Mouse (Mus musculus) megakaryocyte, embryonic 14.5 days (primary cell): ENCODE results near the gene Elavl2.

Experiments used
- FLI1 ChIP-seq: IDR thresholded peaks from 2 replicates; pipeline ENCODE4 v1.6.1; 2012; ENCODE audit warnings: low read length, inconsistent platforms, mixed read lengths
- GATA1 ChIP-seq: IDR thresholded peaks from 3 replicates; pipeline ENCODE4 v1.6.1; 2012; ENCODE audit warnings: mixed read lengths, low read length, inconsistent platforms, borderline replicate concordance

DNA sequence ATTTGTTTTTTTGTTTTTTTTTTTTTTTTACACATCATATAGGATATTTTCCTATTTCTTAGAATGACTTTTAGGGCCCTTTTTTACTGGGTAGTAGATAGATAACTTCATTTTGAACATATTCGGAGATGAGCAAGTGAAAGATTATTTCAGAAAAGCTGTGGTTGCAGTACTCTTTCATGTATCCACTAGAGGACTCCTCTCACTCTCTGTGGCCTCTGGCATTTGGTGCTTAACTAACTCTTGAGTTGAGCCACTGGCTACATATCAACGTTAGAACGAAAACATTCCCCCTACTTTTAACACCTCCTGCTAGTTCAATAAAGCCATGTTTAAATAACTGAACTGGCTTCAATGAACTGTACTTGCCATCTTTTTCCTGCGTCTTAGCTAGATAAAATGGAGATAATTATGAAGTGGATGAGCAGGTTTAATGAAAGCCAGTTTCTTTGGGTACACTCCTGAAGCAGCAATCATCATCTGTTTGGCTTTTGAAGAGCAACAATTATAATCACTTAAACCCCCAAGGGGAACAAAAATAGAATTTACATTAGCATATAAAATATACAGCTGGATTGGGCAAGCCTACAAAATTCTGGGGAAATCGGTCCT, 8.5 kb downstream of the Elavl2 start:
- no peak for TF ChIP-seq GATA1
- no peak for TF ChIP-seq FLI1
